Comparison of ENCODE assay signal across 15 mouse cellular contexts in genomic region chr9:103709694-103710093, GRCm38 (mm10). TPM values are rescaled to one million over a fixed set of nuclear protein-coding genes. Genes with fewer than 3 reads are reported as not detected.
DNase-seq lines count a peak whose midpoint lies in the region; TF ChIP-seq lines count a peak whose summit lies in the region.
"Had no signal": no experiment of that assay in that cellular context is flagged by ENCODE, and none has a peak within 500 bp of the region (broad histone marks: within the 10 kb centered on the region; RNA-seq: fewer than 3 reads in every experiment).

No protein-coding gene starts in this region.

- H3K4me3 ChIP-seq in heart, embryonic 10.5 days: no peak overlapping the region
- H3K4me3 ChIP-seq in lung, adult 2 months (replicated peaks; ENCODE audit: extremely low read depth, low read depth, low read length): no peak overlapping the region
- H3K4me3 ChIP-seq in myocyte: no peak overlapping the region
- H3K4me3 ChIP-seq: erythroblast, embryonic 14.5 days; liver, embryonic 13.5 days; neural tube, embryonic 13.5 days had no signal

- peaks cover 58% of the 10 kb centered on the region for H3K4me1 ChIP-seq in heart, embryonic 10.5 days
- H3K4me1 ChIP-seq in lung, adult 2 months (ENCODE audit: control insufficient read depth, insufficient read depth, low read length): no peaks in the 10 kb centered on the region; the same call in 1 of the 2 replicates
- H3K4me1 ChIP-seq: liver, embryonic 13.5 days had no signal

- TF ChIP-seq CTCF in lung, adult 2 months (IDR thresholded peaks at IDR 0.05; ENCODE audit: insufficient read depth, low read length): no peak

- H3K4me2 ChIP-seq in myocyte (ENCODE audit: low read depth): no peak overlapping the region
- H3K4me2 ChIP-seq: hindbrain, embryonic 14.5 days; liver, embryonic 13.5 days; neural tube, embryonic 13.5 days had no signal

- H3K79me2 ChIP-seq in myocyte (ENCODE audit: control insufficient read depth, insufficient read depth): no peaks in the 10 kb centered on the region

- peak overlapping the region; percentile 56; the same call in 1 of the 2 replicates for H3K27ac ChIP-seq in heart, embryonic 10.5 days
- H3K27ac ChIP-seq: hindbrain, embryonic 14.5 days; liver, embryonic 13.5 days; neural tube, embryonic 13.5 days had no signal

- no peak overlapping the region for H3ac ChIP-seq in myocyte (ENCODE audit: control insufficient read depth, insufficient read length)

- WGBS in heart, embryonic 10.5 days: 19% methylated on average over 3 of the region's 3 CpGs
- WGBS in lung, adult 2 months: 38% methylated on average over 3 of the region's 3 CpGs

- DNase-seq in heart, embryonic 10.5 days (ENCODE audit: low spot score): peak; percentile 69
- no peak for DNase-seq in heart, postnatal 14 days
- peak; percentile 9 to 15 for DNase-seq in lung, adult 18-20 months
- DNase-seq in lung, adult 2 months: no peak
- peak; percentile 30 for DNase-seq in forelimb bud, embryonic 11.5 days (ENCODE audit: low read depth, low spot score)
- DNase-seq in thymus, postnatal 14 days: no peak
- DNase-seq: adrenal gland, postnatal 14 days; forebrain, postnatal 0 days; gastrocnemius, postnatal 14 days; kidney, postnatal 14 days; liver, embryonic 13.5 days had no signal

- intact Hi-C loops in heart, postnatal 14 days (cut with DNase I): no loop called here

- H3K9me3 ChIP-seq in heart, embryonic 10.5 days: no peaks in the 10 kb centered on the region
- H3K9me3 ChIP-seq: liver, embryonic 13.5 days; neural tube, embryonic 13.5 days had no signal

- TF ChIP-seq POLR2A in lung, adult 2 months (IDR thresholded peaks at IDR 0.05; ENCODE audit: borderline replicate concordance, extremely low read depth, low read depth, low read length): no peak
- TF ChIP-seq POLR2A in myocyte (IDR thresholded peaks at IDR 0.05; ENCODE audit: insufficient read length, low read depth): no peak

- peaks cover 17% of the 10 kb centered on the region for H3K36me3 ChIP-seq in heart, embryonic 10.5 days
- no peaks in the 10 kb centered on the region for H3K36me3 ChIP-seq in myocyte (ENCODE audit: control insufficient read depth, insufficient read depth)
- H3K36me3 ChIP-seq: liver, embryonic 13.5 days had no signal

- no peaks in the 10 kb centered on the region for H3K27me3 ChIP-seq in heart, embryonic 10.5 days (ENCODE audit: insufficient read depth, poor library complexity, severe bottlenecking)
- H3K27me3 ChIP-seq in myocyte (ENCODE audit: control insufficient read depth, insufficient read depth, insufficient read length): no peaks in the 10 kb centered on the region
- H3K27me3 ChIP-seq: liver, embryonic 13.5 days; neural tube, embryonic 13.5 days had no signal

TF ChIP-seq in myocyte, 11 proteins besides CTCF, POLR2A, EP300 and RAD21:
- TF ChIP-seq MYOD1 (IDR thresholded peaks at IDR 0.05; ENCODE audit: control insufficient read depth in 1 of 3, insufficient read length in 2 of 3, low read depth in 2 of 3): peak in 2 of 3 experiments; percentile 22 to 79
- no peak for TF ChIP-seq REST (IDR thresholded peaks at IDR 0.05; ENCODE audit: insufficient read depth, insufficient read length)
- no peak for TF ChIP-seq CEBPB (IDR thresholded peaks at IDR 0.05; ENCODE audit: insufficient read depth, poor library complexity, severe bottlenecking)
- no peak for TF ChIP-seq TCF3 (IDR thresholded peaks at IDR 0.05; ENCODE audit: insufficient read length, low read depth)
- peak; percentile 20 for TF ChIP-seq TCF12 (IDR thresholded peaks at IDR 0.05; ENCODE audit: insufficient read depth, poor library complexity, severe bottlenecking)
- TF ChIP-seq USF1 (IDR thresholded peaks at IDR 0.05; ENCODE audit: low read depth): no peak
- no peak for TF ChIP-seq SRF (IDR thresholded peaks at IDR 0.05; ENCODE audit: control insufficient read depth, insufficient read length, low read depth)
- peak; percentile 8 to 84 (median 32) for TF ChIP-seq MYOG (IDR thresholded peaks at IDR 0.05; ENCODE audit: control insufficient read depth in 1 of 3, insufficient read depth in 1 of 3, insufficient read length in 2 of 3, low read depth in 2 of 3)

RNA-seq across cellular contexts. Expression of gene Tmem108, which starts 51.9 kb away (rescaled TPM):
- polyA plus RNA-seq in heart, embryonic 10.5 days (2016; fragmentation: Nextera tagmentation; extraction: Ambion mirVana): 101 and 126 TPM in 2 replicates
- 1 to 10 TPM; 5.4 to 5.7 TPM for total RNA-seq in heart, postnatal 14 days (2021)
- polyA plus RNA-seq in lung, adult 2 months (2012; rRNA removed): 8.5 and 9.1 TPM in 2 replicates
- not detected for polyA plus RNA-seq in myocyte (2012; fragmentation: generic; extraction: Trizol)
- polyA plus RNA-seq: erythroblast, embryonic 14.5 days had no signal

Comparison
In these comparisons a context has a peak if more than half of its experiments do, and no peak if none do; other contexts are left out.
1. DNase-seq: peak in heart, embryonic 10.5 days (single experiment), lung, adult 18-20 months (2 of 2) and forelimb bud, embryonic 11.5 days (single experiment); none in heart, postnatal 14 days (0 of 2), lung, adult 2 months (single experiment) and thymus, postnatal 14 days (single experiment).
2. RNA of gene Tmem108, which starts 51.9 kb away (polyA plus RNA-seq): 101 to 126 TPM in heart, embryonic 10.5 days; 8.5 to 9.1 TPM in lung, adult 2 months and not detected in myocyte (single experiment); every median in the first group is over 10 times any median in the second.